Mouse (Mus musculus) large intestine, adult 2 months (tissue): ENCODE data around the gene Aff3. TPM values are rescaled to one million over a fixed set of nuclear protein-coding genes. Genes with fewer than 3 reads are reported as not detected.

Source experiments
- DNase-seq: peaks from one replicate; pipeline ENCODE4 v3.0.0-alpha.2; 2012; ENCODE audit warnings: low read depth, low spot score
- WGBS: fragments of 180-500 bp; shearing (Covaris S2); methylation state at CpG from one replicate; pipeline ENCODE4 v1.1.7; 2018; 5-methylcytosine and 5-hydroxymethylcytosine counted together
- polyA plus RNA-seq: library from polyadenylated mRNA; depleted of rRNA; stranded (reverse); fragments of >200 nt; gene quantifications from 2 replicates; pipeline ENCODE4 v1.2.3, GENCODE M21; 2012

The Aff3 gene
- polyA plus RNA-seq, 1 experiment: 1.4 TPM

- WGBS: 86% methylated on average over 13 of the region's 13 CpGs
Observed at GRCm38 (mm10) chr1:38550579-38550978, 114.2 kb downstream of the Aff3 start.

GRCm38 (mm10) chr1:38548671-38549661, 115.8 kb downstream of the Aff3 start:
- DNase-seq: no peak
- WGBS: 69% methylated on average over 8 of the region's 8 CpGs

More at GRCm38 (mm10) chr1:38550579-38550978, 114.2 kb downstream of the Aff3 start:
- no peak for DNase-seq

- DNase-seq: no peak
- 81% methylated on average over 9 of the region's 9 CpGs for WGBS
Observed at GRCm38 (mm10) chr1:38547685-38548084, 117.1 kb downstream of the Aff3 start.

GRCm38 (mm10) chr1:38546696-38547095, 118.1 kb downstream of the Aff3 start:
- WGBS: 68% methylated on average over 7 of the region's 7 CpGs
- no peak for DNase-seq

GRCm38 (mm10) chr1:38545282-38545945, 119.3 kb downstream of the Aff3 start:
- WGBS: 33% methylated on average over 12 of the region's 12 CpGs
- no peak for DNase-seq

- DNase-seq: no peak
- 67% methylated on average over 3 of the region's 3 CpGs for WGBS
Observed at GRCm38 (mm10) chr1:38544501-38544900, 120.3 kb downstream of the Aff3 start.

GRCm38 (mm10) chr1:38541536-38541935, 123.2 kb downstream of the Aff3 start:
- 78% methylated on average over 4 of the region's 4 CpGs for WGBS
- no peak for DNase-seq

- DNase-seq: no peak
- 74% methylated on average over 16 of the region's 16 CpGs for WGBS
Observed at GRCm38 (mm10) chr1:38536929-38537540, 127.7 kb downstream of the Aff3 start.

- WGBS: 85% methylated on average over 7 of the region's 7 CpGs
Observed at GRCm38 (mm10) chr1:38532581-38532980, 132.2 kb downstream of the Aff3 start.

GRCm38 (mm10) chr1:38528607-38529006, 136.1 kb downstream of the Aff3 start:
- no peak for DNase-seq
- WGBS: 73% methylated on average over 5 of the region's 5 CpGs

More at GRCm38 (mm10) chr1:38532581-38532980, 132.2 kb downstream of the Aff3 start:
- DNase-seq: no peak

GRCm38 (mm10) chr1:38526568-38526967, 138.2 kb downstream of the Aff3 start:
- no peak for DNase-seq

GRCm38 (mm10) chr1:38521651-38522050, 143.1 kb downstream of the Aff3 start:
- WGBS: 95% methylated on average over 11 of the region's 11 CpGs
- DNase-seq: no peak

More at GRCm38 (mm10) chr1:38526568-38526967, 138.2 kb downstream of the Aff3 start:
- WGBS: 57% methylated on average over 5 of the region's 5 CpGs

- WGBS: 32% methylated on average over 1 of the region's 1 CpGs
- no peak for DNase-seq
Observed at GRCm38 (mm10) chr1:38516225-38516624, 148.5 kb downstream of the Aff3 start.

- WGBS: 60% methylated on average over 4 of the region's 4 CpGs
- DNase-seq: no peak
Observed at GRCm38 (mm10) chr1:38514634-38515011, 150.1 kb downstream of the Aff3 start.

- DNase-seq: no peak
- 76% methylated on average over 12 of the region's 12 CpGs for WGBS
Observed at GRCm38 (mm10) chr1:38513970-38514633, 150.7 kb downstream of the Aff3 start.

GRCm38 (mm10) chr1:38512258-38513081, 152.3 kb downstream of the Aff3 start:
- DNase-seq: no peak
- WGBS: 31% methylated on average over 15 of the region's 15 CpGs

GRCm38 (mm10) chr1:38511076-38511475, 153.7 kb downstream of the Aff3 start:
- whole genome bisulfite sequencing: 73% methylated on average over 5 of the region's 5 CpGs
- DNase-seq: no peak

GRCm38 (mm10) chr1:38509301-38509700, 155.5 kb downstream of the Aff3 start:
- no peak for DNase-seq
- 85% methylated on average over 8 of the region's 8 CpGs for WGBS
